Mouse (Mus musculus) embryo, embryonic 10 days (tissue): ENCODE measurements at regions not wholly inside any gene's neighbourhood (a gene's known extent, or its start where the extent isn't known, plus 50 kb on each side); places are given as distances from the start of the nearest gene placed in this dataset.

Experiments
- DNase-seq: peaks from one replicate; pipeline ENCODE4 v3.0.0-alpha.2; 2015; ENCODE audit warnings: low spot score

- DNase-seq: no peak
These were observed 453.6 kb upstream of the Zmiz1 start for GRCm38 (mm10) chr14:25005241-25005946.

- DNase-seq: no peak
These were observed 447.1 kb upstream of the Zmiz1 start for GRCm38 (mm10) chr14:25011926-25012325.

GRCm38 (mm10) chr14:25015288-25016238, 443.4 kb upstream of the Zmiz1 start:
- peak; percentile 60 for DNase-seq

GRCm38 (mm10) chr14:25017860-25018259, 441.1 kb upstream of the Zmiz1 start:
- DNase-seq: no peak

GRCm38 (mm10) chr14:25019306-25019905, 439.6 kb upstream of the Zmiz1 start:
- DNase-seq: no peak

GRCm38 (mm10) chr14:25022523-25023269, 436.3 kb upstream of the Zmiz1 start:
- DNase-seq: no peak

GRCm38 (mm10) chr14:25023270-25023800, 435.6 kb upstream of the Zmiz1 start:
- no peak for DNase-seq

- DNase-seq: no peak
These were observed 433.9 kb upstream of the Zmiz1 start for GRCm38 (mm10) chr14:25025074-25025473.

GRCm38 (mm10) chr14:25027076-25027475, 431.9 kb upstream of the Zmiz1 start:
- DNase-seq: no peak

GRCm38 (mm10) chr14:25027842-25028241, 431.1 kb upstream of the Zmiz1 start:
- DNase-seq: no peak

- no peak for DNase-seq
These were observed 428.1 kb upstream of the Zmiz1 start for GRCm38 (mm10) chr14:25030881-25031280.

- DNase-seq: no peak
These were observed 427.0 kb upstream of the Zmiz1 start for GRCm38 (mm10) chr14:25031756-25032680.

- no peak for DNase-seq
These were observed 426.1 kb upstream of the Zmiz1 start for GRCm38 (mm10) chr14:25032899-25033298.

GRCm38 (mm10) chr14:25042265-25042664, 416.7 kb upstream of the Zmiz1 start:
- no peak for DNase-seq

GRCm38 (mm10) chr14:25044106-25044505, 414.9 kb upstream of the Zmiz1 start:
- no peak for DNase-seq

- peak; percentile 42 for DNase-seq
These were observed 414.1 kb upstream of the Zmiz1 start for GRCm38 (mm10) chr14:25044867-25045266.

- DNase-seq: no peak
These were observed 408.2 kb upstream of the Zmiz1 start for GRCm38 (mm10) chr14:25050674-25051251.

GRCm38 (mm10) chr14:25052175-25052574, 406.8 kb upstream of the Zmiz1 start:
- DNase-seq: peak; percentile 46

GRCm38 (mm10) chr14:25059351-25059750, 399.6 kb upstream of the Zmiz1 start:
- no peak for DNase-seq

- no peak for DNase-seq
These were observed 398.7 kb upstream of the Zmiz1 start for GRCm38 (mm10) chr14:25060285-25060684.
